Mouse (Mus musculus): ENCODE results near the gene Zc3h10. TPM values are rescaled to one million over a fixed set of nuclear protein-coding genes. Genes with fewer than 3 reads are reported as not detected.
A peak's percentile ranks its signal among the peaks of the same experiment; 100 is the strongest.
"Not testable (repeated sequence)": the region's sequence is repeated elsewhere in the genome, so short reads cannot be mapped to it uniquely, and the experiment has no call there.

Zc3h10 gene
- polyA plus RNA-seq, 1 experiment from 2014 or later = 5.0 TPM

DNA sequence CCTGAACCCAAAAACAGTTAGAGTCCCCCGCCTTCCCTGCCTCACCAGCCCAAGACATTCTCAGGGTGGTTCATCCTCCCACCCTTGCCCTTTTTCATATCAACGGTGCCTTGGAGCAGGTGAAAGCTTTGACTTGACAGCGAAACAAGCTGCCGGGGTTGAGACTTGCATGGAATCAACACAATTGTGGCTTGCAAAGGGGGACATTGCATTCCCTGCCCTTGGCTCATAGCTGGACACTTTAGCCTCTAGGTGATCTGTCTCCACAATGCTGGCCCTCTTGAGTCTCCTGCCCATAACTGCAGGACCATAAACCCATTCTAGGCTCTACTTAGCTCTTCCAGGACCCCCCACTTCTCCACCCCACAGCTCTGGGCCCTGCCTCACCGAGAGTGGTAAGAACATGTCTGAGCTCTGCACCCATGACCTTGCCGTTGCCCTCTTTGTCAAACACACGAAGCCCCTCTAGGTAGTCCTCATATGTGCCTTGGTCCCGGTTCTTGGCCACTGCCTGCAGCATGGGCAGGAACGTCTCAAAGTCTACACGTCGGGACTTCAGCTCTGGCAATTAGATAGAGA, 52.8 kb downstream of the Zc3h10 start:
- peaks cover 28% of the 10 kb centered on the region for H3K4me1 ChIP-seq (ENCODE audit: insufficient read depth)
- DNase-seq = no peak

DNA sequence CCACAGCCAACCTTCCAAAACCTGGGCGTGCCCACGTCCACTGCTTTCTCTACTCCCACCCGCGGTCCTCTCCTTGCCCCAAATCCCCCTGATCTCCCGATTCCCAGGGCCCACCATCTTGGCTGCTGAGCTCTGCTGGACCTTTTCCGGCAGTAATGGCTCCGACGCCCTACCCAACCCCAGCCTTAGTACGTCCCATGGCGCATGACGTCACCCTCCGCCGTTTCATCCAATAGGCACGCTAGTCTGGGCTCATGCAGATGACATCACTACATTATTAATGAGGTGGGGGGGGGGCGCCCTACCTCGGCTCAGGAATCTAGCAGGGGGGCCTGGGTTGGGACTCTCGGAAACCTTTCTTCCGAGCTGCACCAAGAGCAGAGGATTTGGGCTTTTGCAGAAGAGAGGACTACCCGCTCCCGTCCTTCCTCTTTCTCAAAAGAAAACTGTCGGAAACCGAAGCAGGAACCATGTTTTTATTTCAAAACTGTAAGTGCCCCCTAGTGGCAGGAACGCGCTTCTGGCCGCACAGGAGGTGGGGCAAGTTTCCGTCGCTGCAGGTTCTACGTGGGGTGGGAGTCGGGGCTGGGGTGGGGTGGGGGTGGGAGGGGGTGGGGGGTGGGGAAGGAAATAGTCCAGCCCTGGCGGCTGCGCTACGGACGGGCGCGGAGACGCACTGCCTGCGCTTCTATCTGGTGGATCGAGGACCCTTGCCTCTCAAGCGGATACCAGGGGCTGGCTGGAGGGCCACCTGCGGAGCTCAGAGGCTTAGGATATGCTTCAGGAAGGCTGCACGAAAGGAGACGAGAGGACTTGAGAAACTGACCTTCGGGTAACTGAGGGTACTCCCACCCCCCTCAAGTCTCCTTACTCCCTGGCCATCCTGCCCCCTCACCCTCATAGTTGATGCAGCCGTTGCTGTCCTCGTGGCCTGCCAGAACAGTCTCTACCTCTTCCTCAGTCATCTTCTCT, 53.6 kb downstream of the Zc3h10 start, which contains the start of gene Myl6:
Gene Myl6 (minus strand): TSS at position 451 of the 972 bp plus-strand sequence.
- Histone ChIP-seq H3K9me3 (ENCODE audit: low read length) (no peaks in the 10 kb centered on the region), H3K36me3 (replicated peaks; ENCODE audit: insufficient read depth, low read length) (peaks cover 29% of the 10 kb centered on the region), H3K4me3 (ENCODE audit: low read depth, low read length) (peak within 1 kb of the TSS; percentile 89), H3K9ac (replicated peaks) (peak within 1 kb of the TSS; percentile 91), H3K27ac (ENCODE audit: low read depth) (peak within 1 kb of the TSS; percentile 98), H3K4me2 (ENCODE audit: low read depth, low read length) (peak within 1 kb of the TSS; percentile 93), H3K4me1 (ENCODE audit: insufficient read depth) (peaks cover 28% of the 10 kb centered on the region), H3K27me3 (ENCODE audit: insufficient read depth, low read length) (no peaks in the 10 kb centered on the region)
- DNase-seq = peak; percentile 98
- TF ChIP-seq EP300 (IDR thresholded peaks at IDR 0.05; ENCODE audit: low read depth) (no peak; the same call in 1 of the 2 replicates), CTCF (IDR thresholded peaks at IDR 0.05; ENCODE audit: low read depth) (peak; percentile 83)
- ATAC-seq = peak; percentile 89
- WGBS (ENCODE audit: insufficient replicate concordance) = under 1% methylated on average over 45 of the region's 45 CpGs

More for the DNA sequence above, 52.8 kb downstream of the Zc3h10 start:
- TF ChIP-seq EP300 (IDR thresholded peaks at IDR 0.05; ENCODE audit: low read depth) (no peak), CTCF (IDR thresholded peaks at IDR 0.05; ENCODE audit: low read depth) (no peak)
- Histone ChIP-seq H3K27ac (ENCODE audit: low read depth) (peak overlapping the region; percentile 98), H3K4me3 (ENCODE audit: low read depth, low read length) (peak overlapping the region; percentile 89), H3K9me3 (ENCODE audit: low read length) (no peaks in the 10 kb centered on the region), H3K36me3 (replicated peaks; ENCODE audit: insufficient read depth, low read length) (peaks cover 22% of the 10 kb centered on the region), H3K27me3 (ENCODE audit: insufficient read depth, low read length) (no peaks in the 10 kb centered on the region), H3K9ac (replicated peaks) (peak overlapping the region; percentile 91), H3K4me2 (ENCODE audit: low read depth, low read length) (peak overlapping the region; percentile 93)
- no peak for ATAC-seq
- 31% methylated on average over 11 of the region's 11 CpGs for WGBS (ENCODE audit: insufficient replicate concordance)

DNA sequence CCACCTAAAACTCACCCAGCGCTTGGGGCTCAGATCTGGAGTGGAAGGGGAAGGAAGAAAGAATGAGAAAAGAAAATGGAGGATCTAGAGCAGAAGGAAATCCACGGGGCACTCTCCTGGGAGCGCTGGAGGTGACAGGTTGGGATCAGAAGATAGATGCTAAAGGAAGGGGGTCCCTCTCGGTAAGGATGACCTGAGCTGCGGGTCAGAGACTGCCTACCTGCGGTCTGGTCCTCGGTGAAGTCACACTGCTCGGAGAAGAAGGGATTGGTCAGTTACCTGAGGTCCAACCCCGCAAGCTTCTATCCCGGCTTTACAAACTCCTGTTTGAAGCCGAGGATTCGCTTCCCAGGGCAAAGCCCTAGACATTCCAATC, 54.3 kb downstream of the Zc3h10 start:
- WGBS (ENCODE audit: insufficient replicate concordance) = 0% methylated on average over 12 of the region's 12 CpGs
- Histone ChIP-seq H3K9ac (replicated peaks) (peak overlapping the region; percentile 91), H3K4me2 (ENCODE audit: low read depth, low read length) (peak overlapping the region; percentile 93), H3K27ac (ENCODE audit: low read depth) (peak overlapping the region; percentile 98), H3K36me3 (replicated peaks; ENCODE audit: insufficient read depth, low read length) (peaks cover 35% of the 10 kb centered on the region), H3K4me3 (ENCODE audit: low read depth, low read length) (peak overlapping the region; percentile 89), H3K27me3 (ENCODE audit: insufficient read depth, low read length) (no peaks in the 10 kb centered on the region), H3K4me1 (ENCODE audit: insufficient read depth) (peaks cover 27% of the 10 kb centered on the region), H3K9me3 (ENCODE audit: low read length) (no peaks in the 10 kb centered on the region)
- DNase-seq = no peak
- TF ChIP-seq EP300 (IDR thresholded peaks at IDR 0.05; ENCODE audit: low read depth) (no peak), CTCF (IDR thresholded peaks at IDR 0.05; ENCODE audit: low read depth) (no peak)
- peak; percentile 57 for ATAC-seq

DNA sequence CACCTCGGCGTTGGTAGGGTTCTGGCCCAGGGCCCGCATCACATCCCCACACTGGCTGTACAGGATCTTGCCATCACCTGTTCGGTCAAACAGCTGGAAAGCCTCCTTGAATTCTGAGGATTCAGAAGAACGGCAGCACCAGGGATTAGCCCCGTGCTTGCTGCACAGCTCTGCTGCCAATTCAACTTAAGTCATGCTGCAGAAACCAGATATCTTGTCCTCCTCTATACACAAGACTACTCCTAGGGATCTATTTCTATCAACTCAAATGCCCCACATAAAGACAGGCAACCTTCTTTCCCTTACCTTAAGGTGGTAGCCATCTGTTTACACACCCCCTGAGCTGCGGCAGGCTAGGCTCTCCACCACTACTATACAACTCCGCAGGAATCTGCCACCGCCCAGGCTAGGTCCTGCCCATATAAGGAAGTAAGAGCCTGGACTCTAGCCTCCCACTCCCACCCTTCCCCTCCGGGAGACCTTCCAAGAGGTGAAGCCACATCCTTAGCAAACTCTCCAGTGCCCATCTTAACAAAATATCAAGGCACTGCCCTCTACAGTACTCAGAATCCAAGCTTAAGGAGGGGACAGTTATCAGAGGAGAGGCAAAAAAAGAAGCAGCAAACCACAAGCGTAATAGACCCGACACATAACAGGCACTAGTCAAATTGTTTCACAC, 54.8 kb downstream of the Zc3h10 start:
- peak overlapping the region; percentile 98 for H3K27ac ChIP-seq (ENCODE audit: low read depth)
- no peaks in the 10 kb centered on the region for H3K27me3 ChIP-seq (ENCODE audit: insufficient read depth, low read length)
- no peak for TF ChIP-seq EP300 (IDR thresholded peaks at IDR 0.05; ENCODE audit: low read depth)
- H3K4me1 ChIP-seq (ENCODE audit: insufficient read depth) = peaks cover 23% of the 10 kb centered on the region
- H3K4me3 ChIP-seq (ENCODE audit: low read depth, low read length) = peak overlapping the region; percentile 89
- H3K4me2 ChIP-seq (ENCODE audit: low read depth, low read length) = peak overlapping the region; percentile 93
- WGBS (ENCODE audit: insufficient replicate concordance) = 23% methylated on average over 12 of the region's 12 CpGs
- no peaks in the 10 kb centered on the region for H3K9me3 ChIP-seq (ENCODE audit: low read length)
- DNase-seq = peak; percentile 62
- H3K36me3 ChIP-seq (replicated peaks; ENCODE audit: insufficient read depth, low read length) = peaks cover 41% of the 10 kb centered on the region
- peak overlapping the region; percentile 91 for H3K9ac ChIP-seq (replicated peaks)
- peak; percentile 16 for ATAC-seq

DNA sequence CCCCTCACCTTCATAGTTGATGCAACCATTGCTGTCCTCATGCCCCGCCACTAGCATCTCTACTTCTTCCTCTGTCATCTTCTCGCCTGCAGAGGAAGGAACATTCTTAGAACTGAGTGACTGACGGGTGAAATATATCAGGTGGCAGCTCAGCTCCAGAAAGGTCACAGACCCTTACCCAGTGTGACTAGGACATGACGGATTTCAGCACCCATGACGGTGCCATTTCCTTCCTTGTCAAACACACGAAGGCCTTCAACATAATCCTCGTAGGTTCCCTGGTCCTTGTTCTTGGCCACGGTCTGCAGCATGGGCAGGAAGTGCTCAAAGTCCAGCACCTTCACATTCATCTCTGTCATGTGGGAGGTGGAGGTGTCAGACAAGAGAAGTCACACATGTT, 55.5 kb downstream of the Zc3h10 start:
- WGBS (ENCODE audit: insufficient replicate concordance) = 45% methylated on average over 8 of the region's 8 CpGs
- H3K9me3 ChIP-seq (ENCODE audit: low read length); ATAC-seq; H3K27me3 ChIP-seq (ENCODE audit: insufficient read depth, low read length); DNase-seq: not testable (repeated sequence)
- Histone ChIP-seq H3K27ac (ENCODE audit: low read depth) (0 out of 2 replicates have a peak overlapping the region, but pooled peaks have one; percentile 98), H3K36me3 (replicated peaks; ENCODE audit: insufficient read depth, low read length) (peaks cover 48% of the 10 kb centered on the region), H3K4me2 (ENCODE audit: low read depth, low read length) (peak overlapping the region; percentile 93), H3K4me1 (ENCODE audit: insufficient read depth) (peaks cover 23% of the 10 kb centered on the region), H3K4me3 (ENCODE audit: low read depth, low read length) (peak overlapping the region; percentile 89), H3K9ac (replicated peaks) (peak overlapping the region; percentile 91)

Small RNAs within 50 kb of the gene (microRNA-seq; reads per million reads assigned to microRNA genes)
- not detected for gene Gm47275
- gene Mir6916 = not detected
- not detected for gene Mir6917

Other genes starting within 250 kb of the Zc3h10 start
- gene Il23a, start 249.0 kb downstream of the Zc3h10 start, polyA plus RNA-seq (2015; fragmentation: Nextera tagmentation; extraction: Ambion mirVana) = not detected in 2 replicates
- gene Pan2, start 244.4 kb downstream of the Zc3h10 start, polyA plus RNA-seq (2015; fragmentation: Nextera tagmentation; extraction: Ambion mirVana) = 9.2 and 10.2 TPM in 2 replicates
- gene Cnpy2, start 225.3 kb downstream of the Zc3h10 start, polyA plus RNA-seq (2015; fragmentation: Nextera tagmentation; extraction: Ambion mirVana) = 110 and 121 TPM in 2 replicates
- 45.3 and 51.4 TPM in 2 replicates for gene Cs, start 210.0 kb downstream of the Zc3h10 start, polyA plus RNA-seq (2015; fragmentation: Nextera tagmentation; extraction: Ambion mirVana)
- gene Coq10a, start 178.8 kb downstream of the Zc3h10 start, polyA plus RNA-seq (2015; fragmentation: Nextera tagmentation; extraction: Ambion mirVana) = 8.5 and 11.2 TPM in 2 replicates
- gene Ankrd52, start 170.7 kb downstream of the Zc3h10 start, polyA plus RNA-seq (2015; fragmentation: Nextera tagmentation; extraction: Ambion mirVana) = 2.0 and 2.7 TPM in 2 replicates
- gene Slc39a5, start 146.5 kb downstream of the Zc3h10 start, polyA plus RNA-seq (2015; fragmentation: Nextera tagmentation; extraction: Ambion mirVana) = 59.0 and 64.1 TPM in 2 replicates
- gene Nabp2, start 136.3 kb downstream of the Zc3h10 start, polyA plus RNA-seq (2015; fragmentation: Nextera tagmentation; extraction: Ambion mirVana) = 33.7 and 33.8 TPM in 2 replicates
- gene Rnf41, start 136.1 kb downstream of the Zc3h10 start, polyA plus RNA-seq (2015; fragmentation: Nextera tagmentation; extraction: Ambion mirVana) = 7.2 and 7.3 TPM in 2 replicates
- 13.4 and 14.7 TPM in 2 replicates for gene Smarcc2, start 88.5 kb downstream of the Zc3h10 start, polyA plus RNA-seq (2015; fragmentation: Nextera tagmentation; extraction: Ambion mirVana)
- gene Myl6, start 53.6 kb downstream of the Zc3h10 start, polyA plus RNA-seq (2015; fragmentation: Nextera tagmentation; extraction: Ambion mirVana) = 437 and 442 TPM in 2 replicates
- gene Myl6b, start 49.1 kb downstream of the Zc3h10 start, polyA plus RNA-seq (2015; fragmentation: Nextera tagmentation; extraction: Ambion mirVana) = 1.5 and 1.7 TPM in 2 replicates
- gene Esyt1, start 21.9 kb downstream of the Zc3h10 start, polyA plus RNA-seq (2015; fragmentation: Nextera tagmentation; extraction: Ambion mirVana) = 6.6 and 7.6 TPM in 2 replicates
- gene Rpl41, start 1.5 kb upstream of the Zc3h10 start, polyA plus RNA-seq (2015; fragmentation: Nextera tagmentation; extraction: Ambion mirVana) = 2,058 and 2,065 TPM in 2 replicates
- gene Pa2g4, start 18.2 kb upstream of the Zc3h10 start, polyA plus RNA-seq (2015; fragmentation: Nextera tagmentation; extraction: Ambion mirVana) = 81.9 and 85.1 TPM in 2 replicates
- 7.3 and 7.8 TPM in 2 replicates for gene Erbb3, start 41.9 kb upstream of the Zc3h10 start, polyA plus RNA-seq (2015; fragmentation: Nextera tagmentation; extraction: Ambion mirVana)
- 469 and 517 TPM in 2 replicates for gene Rps26, start 79.0 kb upstream of the Zc3h10 start, polyA plus RNA-seq (2015; fragmentation: Nextera tagmentation; extraction: Ambion mirVana)
- 0.18 and 0.40 TPM in 2 replicates for gene Ikzf4, start 98.2 kb upstream of the Zc3h10 start, polyA plus RNA-seq (2015; fragmentation: Nextera tagmentation; extraction: Ambion mirVana)
- 27.7 and 27.9 TPM in 2 replicates for gene Suox, start 126.3 kb upstream of the Zc3h10 start, polyA plus RNA-seq (2015; fragmentation: Nextera tagmentation; extraction: Ambion mirVana)
- gene Rab5b, start 148.5 kb upstream of the Zc3h10 start, polyA plus RNA-seq (2015; fragmentation: Nextera tagmentation; extraction: Ambion mirVana) = 23.0 and 26.2 TPM in 2 replicates
- gene Pmel, start 156.4 kb upstream of the Zc3h10 start, polyA plus RNA-seq (2015; fragmentation: Nextera tagmentation; extraction: Ambion mirVana) = 0.46 and 0.69 TPM in 2 replicates
- gene Cdk2, start 157.3 kb upstream of the Zc3h10 start, polyA plus RNA-seq (2015; fragmentation: Nextera tagmentation; extraction: Ambion mirVana) = 29.8 and 34.7 TPM in 2 replicates
- gene Dgka, start 197.1 kb upstream of the Zc3h10 start, polyA plus RNA-seq (2015; fragmentation: Nextera tagmentation; extraction: Ambion mirVana) = 2.5 and 2.9 TPM in 2 replicates
- gene Pym1, start 200.1 kb upstream of the Zc3h10 start, polyA plus RNA-seq (2015; fragmentation: Nextera tagmentation; extraction: Ambion mirVana) = 14.9 and 17.8 TPM in 2 replicates
- gene Mmp19, start 243.1 kb upstream of the Zc3h10 start, polyA plus RNA-seq (2015; fragmentation: Nextera tagmentation; extraction: Ambion mirVana) = 11.3 and 13.5 TPM in 2 replicates